Mouse (Mus musculus) testis, adult 2 months (tissue): ENCODE results near the gene Sfxn4.

Experiments used
- CTCF ChIP-seq: fragments of 200-500 bp; IDR thresholded peaks from 2 replicates; pipeline ENCODE4 v1.5.1; 2012; ENCODE audit warnings: low read depth, mild to moderate bottlenecking, inconsistent platforms, low read length, moderate library complexity; ENCODE audit not compliant: control insufficient read depth, insufficient read depth, insufficient replicate concordance
- POLR2A ChIP-seq: fragments of 200-500 bp; IDR thresholded peaks from 2 replicates; pipeline ENCODE4 v1.6.1; 2012; ENCODE audit warnings: low read depth, mild to moderate bottlenecking, inconsistent platforms, low read length, moderate library complexity; ENCODE audit not compliant: control insufficient read depth

DNA sequence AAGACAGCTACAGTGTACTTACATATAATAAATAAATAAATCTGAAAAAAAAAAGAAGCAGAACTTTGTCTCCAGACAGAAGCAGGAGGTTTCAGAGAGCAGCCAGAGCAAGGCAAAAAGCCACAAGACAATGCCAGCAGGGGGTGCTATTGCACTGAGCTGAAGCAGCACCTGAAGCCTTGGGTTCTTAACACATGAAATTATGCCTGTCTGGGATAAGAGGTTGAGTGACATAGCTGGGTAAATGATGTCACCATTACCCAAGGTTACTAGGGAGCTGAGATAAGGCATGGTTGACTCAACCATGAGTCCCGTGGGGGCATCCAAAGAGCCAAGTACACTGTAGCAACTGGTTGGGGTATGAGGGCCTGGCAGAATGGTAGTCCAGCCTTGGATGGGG is 23.5 kb downstream of the Sfxn4 start:
- TF ChIP-seq POLR2A (no peak), CTCF (peak; percentile 55; the same call in 1 of the 2 replicates)
